Mouse (Mus musculus): ENCODE measurements around the gene Dusp2. TPM values are rescaled to one million over a fixed set of nuclear protein-coding genes. Genes with fewer than 3 reads are reported as not detected.

Gene Dusp2
- total and polyA plus RNA-seq, 3 experiments = 0.17 to 1.3 (median 0.76) TPM

GRCm38 (mm10) chr2:127323667-127324066 lies 12.3 kb upstream of the Dusp2 start:
- DNase-seq = no peak

GRCm38 (mm10) chr2:127324456-127324855 lies 11.5 kb upstream of the Dusp2 start:
- no peak for DNase-seq

GRCm38 (mm10) chr2:127328090-127328851 lies 7.7 kb upstream of the Dusp2 start:
- DNase-seq = no peak

GRCm38 (mm10) chr2:127332807-127333570 lies 3.0 kb upstream of the Dusp2 start:
- peak; percentile 22 for DNase-seq

- no peak for DNase-seq
Observed at GRCm38 (mm10) chr2:127333945-127334603, 1.9 kb upstream of the Dusp2 start.

- DNase-seq = no peak
Observed at GRCm38 (mm10) chr2:127335078-127335541, 849 bp upstream of the Dusp2 start.

- no peak for DNase-seq
Observed at GRCm38 (mm10) chr2:127336497-127336832, 506 bp downstream of the Dusp2 start.

GRCm38 (mm10) chr2:127336885-127337284 lies 926 bp downstream of the Dusp2 start:
- DNase-seq = no peak

- DNase-seq = no peak
Observed at GRCm38 (mm10) chr2:127337531-127337930, 1.6 kb downstream of the Dusp2 start.

- no peak for DNase-seq
Observed at GRCm38 (mm10) chr2:127338012-127338411, 2.1 kb downstream of the Dusp2 start.

GRCm38 (mm10) chr2:127338416-127338815 lies 2.5 kb downstream of the Dusp2 start, which contains the start of gene Astl:
TSS of gene Astl (plus strand) at chr2:127338639.
- DNase-seq = no peak

- no peak for DNase-seq
Observed at GRCm38 (mm10) chr2:127338833-127339232, 2.9 kb downstream of the Dusp2 start.

- no peak for DNase-seq
Observed at GRCm38 (mm10) chr2:127339262-127339661, 3.3 kb downstream of the Dusp2 start.

- peak; percentile 48 for DNase-seq
Observed at GRCm38 (mm10) chr2:127341159-127341558, 5.2 kb downstream of the Dusp2 start.

- peak; percentile 28 for DNase-seq
Observed at GRCm38 (mm10) chr2:127346334-127346733, 10.4 kb downstream of the Dusp2 start.

GRCm38 (mm10) chr2:127347147-127347985 lies 11.4 kb downstream of the Dusp2 start:
- no peak for DNase-seq

- DNase-seq = no peak
Observed at GRCm38 (mm10) chr2:127353881-127354280, 17.9 kb downstream of the Dusp2 start.

GRCm38 (mm10) chr2:127362459-127363281 lies 26.7 kb downstream of the Dusp2 start, which contains the start of gene Adra2b:
TSS of gene Adra2b (plus strand) at chr2:127363208.
- DNase-seq = peak; percentile 87

GRCm38 (mm10) chr2:127363282-127363652 lies 27.3 kb downstream of the Dusp2 start:
- DNase-seq = no peak

GRCm38 (mm10) chr2:127363696-127364095 lies 27.7 kb downstream of the Dusp2 start:
- no peak for DNase-seq

GRCm38 (mm10) chr2:127364452-127364851 lies 28.5 kb downstream of the Dusp2 start:
- DNase-seq = no peak

All from adrenal gland, adult 2 months (tissue).